Mouse (Mus musculus) stomach, postnatal 0 days (tissue): ENCODE data around the gene Slc30a7. TPM values are rescaled to one million over a fixed set of nuclear protein-coding genes. Genes with fewer than 3 reads are reported as not detected.

ENCODE experiments used
- ATAC-seq: fragments of 200-750 bp; cut with Nextera tagmentation; 2 replicates; pipeline ENCODE4 v1.8.0; 2017; ENCODE audit not compliant: low FRiP score, low TSS enrichment
- DNase-seq: peaks from one replicate; pipeline ENCODE4 v3.0.0-alpha.2; 2016; ENCODE audit warnings: low spot score
- H3K27ac ChIP-seq: fragments of 300-500 bp; sonication (generic); replicated peaks from 2 replicates; pipeline ENCODE4 v1.5.1; 2014; ENCODE audit warnings: mild to moderate bottlenecking, control low read depth
- H3K27me3 ChIP-seq: fragments of 300-500 bp; sonication (generic); 2 replicates; pipeline ENCODE4 v1.6.1; 2014; ENCODE audit warnings: low read length; ENCODE audit not compliant: control insufficient read depth, insufficient read depth
- H3K36me3 ChIP-seq: fragments of 300-500 bp; sonication (generic); 2 replicates; pipeline ENCODE4 v1.6.1; 2014; ENCODE audit warnings: low read length, mixed read lengths; ENCODE audit not compliant: control insufficient read depth, insufficient read depth
- H3K4me1 ChIP-seq: fragments of 300-500 bp; sonication (generic); replicated peaks from 2 replicates; pipeline ENCODE4 v1.6.1; 2014; ENCODE audit warnings: antibody characterized with exemption; ENCODE audit not compliant: control insufficient read depth, insufficient read depth
- H3K4me2 ChIP-seq: fragments of 300-500 bp; sonication (generic); replicated peaks from 2 replicates; pipeline ENCODE4 v1.6.1; 2014; ENCODE audit warnings: low read depth, mild to moderate bottlenecking, control low read depth, moderate library complexity
- H3K4me3 ChIP-seq: fragments of 300-500 bp; sonication (generic); 2 replicates; pipeline ENCODE4 v1.5.1; 2014; ENCODE audit warnings: low read depth, low read length, control low read depth
- H3K9ac ChIP-seq: fragments of 300-500 bp; sonication (generic); 2 replicates; pipeline ENCODE4 v1.6.1; 2014; ENCODE audit warnings: mild to moderate bottlenecking, low read length, control low read depth, mixed read lengths
- H3K9me3 ChIP-seq: fragments of 300-500 bp; sonication (generic); 2 replicates; pipeline ENCODE4 v1.6.1; 2016; ENCODE audit warnings: low read length; ENCODE audit not compliant: control insufficient read depth
- CTCF ChIP-seq: IDR thresholded peaks from 2 replicates; pipeline ENCODE4 v1.5.1; 2016; ENCODE audit warnings: antibody characterized with exemption, low read depth, mild to moderate bottlenecking, moderate library complexity
- EP300 ChIP-seq: optimal IDR thresholded peaks from 2 replicates; pipeline ENCODE3; 2016; ENCODE audit warnings: antibody characterized with exemption
- WGBS: fragments of 180-500 bp; shearing (Covaris S2); extraction: QIAGEN DNeasy Blood & Tissue Kit; methylation state at CpG from one replicate; pipeline ENCODE4 v1.1.7; 2014; 5-methylcytosine and 5-hydroxymethylcytosine counted together
- microRNA-seq: library from miRNA; unstranded; fragments of <30 nt; microRNA quantifications from one replicate; pipeline ENCODE4, GENCODE M21; 2016
- polyA plus RNA-seq: library from polyadenylated mRNA; unstranded; fragments of >200 nt; fragmentation: Nextera tagmentation; extraction: Ambion mirVana; gene quantifications from 2 replicates; pipeline ENCODE4 v1.2.1, GENCODE M21; 2015

The Slc30a7 gene
- polyA plus RNA-seq, 1 experiment from 2014 or later = 37.7 TPM

DNA sequence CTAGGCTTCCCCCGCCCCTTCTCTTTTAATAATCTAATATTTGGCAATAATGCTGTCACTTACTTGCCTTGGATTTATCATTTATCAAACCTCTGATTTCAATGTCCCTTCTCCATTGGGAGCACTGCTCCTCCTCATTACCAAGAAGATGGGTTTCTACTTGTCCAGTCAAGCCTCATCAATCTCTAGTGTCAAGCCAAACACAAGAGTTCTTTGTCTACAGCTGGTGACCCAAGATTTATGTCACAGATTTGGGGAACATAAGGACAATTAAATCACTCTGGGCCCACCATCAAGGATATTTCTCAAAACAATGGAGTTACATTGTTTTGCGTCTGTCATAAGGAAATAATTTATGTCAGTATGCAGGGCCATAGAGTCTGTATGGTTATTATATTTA, 114.0 kb downstream of the Slc30a7 start:
- TF ChIP-seq CTCF = no peak
- TF ChIP-seq EP300 = no peak
- Histone ChIP-seq H3K27ac (no peak overlapping the region), H3K4me1 (no peaks in the 10 kb centered on the region), H3K9me3 (no peaks in the 10 kb centered on the region), H3K4me3 (no peak overlapping the region), H3K4me2 (no peak overlapping the region), H3K9ac (no peak overlapping the region), H3K27me3 (no peaks in the 10 kb centered on the region), H3K36me3 (0 out of 2 replicates have a peak, but pooled peaks cover 6% of the 10 kb centered on the region)
- ATAC-seq (no peak), DNase-seq (no peak)
- WGBS = 77% methylated on average over 2 of the region's 2 CpGs

DNA sequence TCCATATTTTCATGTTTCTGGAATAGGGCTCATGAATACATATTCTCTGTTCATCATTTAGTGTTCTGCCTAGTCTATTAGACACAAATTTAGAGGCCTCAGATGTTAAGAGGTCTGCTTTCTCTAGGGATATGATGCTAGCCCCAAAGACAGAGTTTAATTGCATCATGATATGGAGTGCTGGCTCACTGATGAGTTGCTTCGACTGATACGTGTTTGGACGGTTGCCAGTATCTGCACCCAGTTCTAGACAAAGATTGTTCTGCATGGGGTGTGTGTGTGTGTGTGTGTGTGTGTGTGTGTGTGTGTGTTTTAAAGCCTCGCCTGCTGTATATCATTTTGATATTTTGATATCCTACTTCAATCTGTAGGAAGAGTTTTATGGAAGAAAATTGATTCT, 114.9 kb downstream of the Slc30a7 start:
- no peak overlapping the region for H3K4me3 ChIP-seq
- TF ChIP-seq EP300 (no peak), CTCF (no peak)
- DNase-seq (no peak), ATAC-seq (no peak)
- 80% methylated on average over 4 of the region's 4 CpGs for WGBS
- H3K4me1 ChIP-seq = no peaks in the 10 kb centered on the region
- H3K27me3 ChIP-seq = no peaks in the 10 kb centered on the region
- H3K36me3 ChIP-seq = 0 out of 2 replicates have a peak, but pooled peaks cover 6% of the 10 kb centered on the region
- no peak overlapping the region for H3K4me2 ChIP-seq
- H3K9me3 ChIP-seq = no peaks in the 10 kb centered on the region
- no peak overlapping the region for H3K27ac ChIP-seq
- H3K9ac ChIP-seq = no peak overlapping the region

Small RNA genes within 50 kb of the gene (microRNA-seq; reads per million reads assigned to microRNA genes)
- gene Mir669n = not detected

Other genes starting within 250 kb of the Slc30a7 start
- gene Dph5, start 119.6 kb downstream of the Slc30a7 start, polyA plus RNA-seq = 18.2 and 20.4 TPM in 2 replicates
- gene Extl2, start 56 bp upstream of the Slc30a7 start, polyA plus RNA-seq = 13.5 and 14.1 TPM in 2 replicates
- gene Vcam1, start 122.3 kb upstream of the Slc30a7 start, polyA plus RNA-seq = 16.3 and 17.3 TPM in 2 replicates
- 1.1 and 1.4 TPM in 2 replicates for gene Gpr88, start 246.1 kb upstream of the Slc30a7 start, polyA plus RNA-seq